Mouse (Mus musculus) mature B cell (primary cell): ENCODE measurements around the gene Cenpj.

Experiments
- in situ Hi-C: fragments of 300-500 bp; cut with MboI; formaldehyde crosslinking; loops from 2 replicates; pipeline ENCODE4 v1.14.3; 2019

The Cenpj gene

GRCm38 (mm10) chr14:56575416-56575815, at the start of gene Cenpj, which contains the start of gene Parp4:
Gene Cenpj, minus strand, starts transcription at chr14:56575425.
Gene Parp4, plus strand, starts transcription at chr14:56575619.
- in situ Hi-C loops: no loop called here

GRCm38 (mm10) chr14:56620425-56620824, 45.2 kb upstream of the Cenpj start:
- in situ Hi-C loops: no loop called here

GRCm38 (mm10) chr14:56617470-56617869, 42.2 kb upstream of the Cenpj start:
- in situ Hi-C loops: no loop called here

- in situ Hi-C loops: no loop called here
Measured at GRCm38 (mm10) chr14:56613212-56613611, 38.0 kb upstream of the Cenpj start.

- in situ Hi-C loops: no loop called here
Measured at GRCm38 (mm10) chr14:56605136-56605535, 29.9 kb upstream of the Cenpj start.

- in situ Hi-C loops: no loop called here
Measured at GRCm38 (mm10) chr14:56604438-56604837, 29.2 kb upstream of the Cenpj start.

DNA sequence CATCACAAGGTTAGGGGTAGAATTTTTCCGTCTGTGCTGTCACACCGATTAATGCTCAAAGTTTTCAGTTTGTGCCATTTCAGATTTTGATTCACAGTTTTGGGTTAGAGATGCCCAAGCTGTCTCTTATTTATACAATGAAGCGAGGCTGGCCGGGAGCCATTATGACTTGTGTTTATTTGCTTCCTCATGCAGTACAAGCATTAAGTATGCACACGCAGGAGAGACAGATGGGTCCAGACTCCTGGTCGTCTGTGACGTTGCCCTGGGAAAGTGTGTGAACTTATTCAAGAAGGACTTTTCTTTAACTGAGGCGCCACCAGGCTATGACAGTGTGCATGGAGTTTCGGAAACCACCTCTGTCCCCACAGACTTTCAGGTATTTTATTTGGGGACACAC, 26.8 kb upstream of the Cenpj start:
- in situ Hi-C loops: no loop called here

DNA sequence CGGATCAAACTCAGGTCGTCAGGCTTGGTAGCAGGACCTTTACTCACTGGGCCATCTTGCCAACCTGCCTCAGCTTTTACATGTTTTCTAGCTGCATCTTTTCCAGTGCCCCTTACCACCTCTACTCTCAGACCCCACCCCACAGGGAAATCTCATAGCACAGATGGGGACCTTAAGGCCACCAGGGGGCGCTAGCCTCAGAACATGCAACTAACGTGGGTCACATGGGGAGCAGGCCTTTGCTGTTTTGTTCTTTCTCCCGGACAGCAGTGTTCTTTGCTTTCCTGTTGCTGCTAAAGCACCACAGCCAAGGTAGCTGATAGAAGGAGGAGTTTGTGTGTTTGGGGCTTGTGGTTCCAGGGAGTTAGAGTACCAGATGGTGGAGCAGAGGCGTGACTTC, 23.5 kb upstream of the Cenpj start:
- in situ Hi-C loops: no loop called here

DNA sequence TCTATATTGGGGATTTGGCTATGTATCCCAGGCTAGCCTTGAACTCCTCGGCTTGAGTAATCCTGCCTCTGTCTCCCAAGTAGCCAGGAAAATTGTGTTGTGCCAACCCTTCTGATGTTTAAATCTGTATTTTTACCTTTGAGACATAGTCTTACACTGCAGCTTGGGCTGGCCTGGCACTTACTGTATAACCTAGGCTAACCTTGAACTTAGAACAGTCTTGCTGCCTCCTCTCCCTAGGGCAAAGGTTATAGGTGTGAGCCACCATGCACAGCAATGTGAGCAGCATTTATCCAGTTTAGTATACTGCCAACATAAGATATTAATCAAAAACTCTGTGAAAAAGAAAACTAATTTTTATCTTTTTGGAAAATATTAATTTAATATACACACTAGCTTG, 19.6 kb upstream of the Cenpj start:
- in situ Hi-C loops: no loop called here

DNA sequence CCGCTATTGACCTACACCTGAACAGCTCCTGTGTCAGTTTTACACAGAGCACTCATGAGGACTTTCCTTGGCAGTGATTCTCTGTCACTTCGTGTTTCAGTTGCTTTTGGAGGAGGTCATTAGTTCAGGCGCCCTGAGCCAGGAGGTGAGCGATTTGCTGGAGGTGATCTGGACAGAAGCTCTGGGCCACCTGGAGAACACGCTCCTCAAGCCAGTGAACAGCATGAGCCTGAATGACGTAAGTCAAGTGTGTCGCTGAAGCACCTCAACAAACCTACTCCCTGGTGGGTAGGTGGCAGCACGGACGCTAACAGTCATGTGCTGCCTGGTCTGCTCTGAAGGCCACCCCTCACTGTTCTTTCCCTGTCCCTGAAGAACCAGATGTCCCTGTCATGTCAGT, 17.0 kb upstream of the Cenpj start:
- in situ Hi-C loops: no loop called here

DNA sequence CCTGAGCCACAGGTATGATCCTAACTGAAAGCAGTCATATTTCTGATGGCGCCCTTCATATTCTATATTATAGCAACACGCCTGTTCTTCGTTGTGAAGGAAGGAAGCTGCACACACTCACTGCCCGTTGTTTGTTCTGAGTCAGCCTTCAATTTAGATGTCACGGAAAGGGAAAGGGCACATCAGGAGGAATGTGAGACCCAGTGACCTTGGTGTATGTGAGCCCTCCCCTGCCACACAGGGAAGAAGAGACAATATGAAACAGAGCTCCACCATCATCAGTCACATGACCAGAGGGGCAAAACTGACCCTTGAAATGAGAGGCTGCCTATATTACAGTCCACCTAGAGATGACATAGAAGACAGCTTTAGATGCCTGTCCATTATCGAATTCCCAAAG, 7.1 kb upstream of the Cenpj start:
- in situ Hi-C loops: no loop called here

DNA sequence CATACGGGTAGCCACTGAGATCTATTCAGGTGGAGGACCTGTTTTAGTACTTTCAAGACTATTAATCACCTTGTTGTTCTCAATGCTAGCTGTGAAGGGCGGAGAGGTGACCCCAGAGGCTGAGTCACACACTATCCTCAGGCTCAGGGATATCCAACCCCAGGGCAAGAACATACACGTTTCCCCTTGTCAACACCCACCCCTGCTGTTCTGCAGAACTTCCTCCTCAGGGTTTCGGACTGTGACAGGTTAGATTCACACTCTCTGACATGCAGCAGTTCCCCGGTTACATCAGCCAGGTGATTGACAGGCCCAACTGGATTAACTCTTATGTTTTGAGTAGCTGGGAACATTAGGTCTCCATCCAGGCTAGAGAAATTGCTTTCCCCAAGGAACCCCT, 5.9 kb upstream of the Cenpj start:
- in situ Hi-C loops: no loop called here

- in situ Hi-C loops: no loop called here
Measured at GRCm38 (mm10) chr14:56579011-56579410, 3.8 kb upstream of the Cenpj start.

- in situ Hi-C loops: no loop called here
Measured at GRCm38 (mm10) chr14:56575969-56576901, 1.0 kb upstream of the Cenpj start.

DNA sequence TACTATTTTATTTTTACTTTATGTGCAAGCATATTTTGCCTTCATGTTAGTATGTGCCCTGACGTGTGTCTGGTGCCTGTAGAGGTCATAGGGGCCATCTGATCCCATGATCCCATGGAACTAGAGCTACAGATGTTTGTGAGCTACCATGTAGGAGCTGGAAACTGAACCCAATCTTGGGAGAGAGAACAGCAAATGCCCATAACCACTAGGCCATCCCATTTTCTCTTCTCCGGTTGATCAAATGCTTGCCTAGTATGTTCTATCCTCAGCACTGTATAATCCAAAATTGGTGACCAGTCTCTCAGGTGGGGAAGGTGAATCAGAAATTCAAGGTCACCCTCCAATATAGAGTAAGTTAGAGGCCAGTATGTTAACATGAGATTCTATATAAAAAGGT, 2.7 kb downstream of the Cenpj start:
- in situ Hi-C loops: no loop called here

- in situ Hi-C loops: no loop called here
Measured at GRCm38 (mm10) chr14:56571310-56572093, 3.7 kb downstream of the Cenpj start.

DNA sequence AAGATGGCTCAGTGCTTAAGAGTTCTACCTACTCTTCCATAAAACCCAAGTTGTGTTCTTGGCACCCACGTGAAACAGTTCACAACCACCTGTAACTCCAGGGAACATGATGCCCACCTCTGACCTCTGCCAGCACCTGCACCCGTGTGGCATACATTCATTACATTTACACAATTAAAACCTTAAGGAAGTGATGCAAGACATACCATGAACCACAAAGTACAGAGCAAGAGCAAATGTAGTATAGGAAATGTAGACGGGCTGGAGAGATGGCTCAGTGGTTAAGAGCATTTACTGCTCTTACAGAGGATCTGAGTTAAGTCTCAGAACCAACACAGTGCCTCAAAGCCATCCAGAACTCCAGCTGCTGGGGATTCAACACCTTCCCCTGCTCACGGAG, 6.2 kb downstream of the Cenpj start:
- in situ Hi-C loops: no loop called here

DNA sequence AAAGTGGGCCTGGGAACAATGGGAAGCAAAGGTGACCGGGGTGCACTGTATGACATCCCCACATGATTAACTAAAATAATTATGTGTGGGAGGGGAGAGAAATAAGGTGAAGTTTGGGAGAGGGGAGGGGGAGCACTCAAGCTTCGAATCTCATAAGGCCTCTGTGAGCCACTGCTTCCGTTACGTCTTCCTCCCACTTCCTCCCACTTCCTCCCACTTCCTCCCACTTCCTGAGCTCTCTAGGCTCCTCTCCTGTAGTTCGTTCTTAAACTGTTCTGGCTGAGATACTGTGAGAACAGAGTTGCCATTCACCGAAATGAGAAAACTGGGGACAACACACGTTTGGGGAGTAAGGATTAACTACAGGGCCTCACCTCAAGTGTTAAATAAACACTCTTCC, 7.7 kb downstream of the Cenpj start:
- in situ Hi-C loops: no loop called here

DNA sequence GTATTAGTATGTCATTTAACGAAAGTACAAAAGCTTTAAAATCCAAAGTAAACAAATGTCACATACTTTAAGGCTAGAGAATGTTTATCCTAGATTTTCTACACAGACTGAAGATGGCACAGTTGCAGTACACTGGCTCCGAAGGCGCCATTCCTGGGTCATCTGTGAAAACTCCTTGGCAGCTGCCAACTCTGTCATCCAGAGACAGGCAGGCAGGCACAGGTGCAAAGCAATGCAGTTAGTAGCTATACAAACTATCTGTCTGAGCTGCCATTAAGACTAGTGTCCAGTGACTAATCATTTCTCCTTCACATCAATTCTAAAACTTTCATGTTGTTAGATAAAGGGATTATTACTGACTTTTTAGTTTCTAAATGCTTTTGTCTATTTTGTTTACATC, 16.1 kb downstream of the Cenpj start:
- in situ Hi-C loops: no loop called here

GRCm38 (mm10) chr14:56554716-56555115, 20.5 kb downstream of the Cenpj start:
- in situ Hi-C loops: no loop called here

DNA sequence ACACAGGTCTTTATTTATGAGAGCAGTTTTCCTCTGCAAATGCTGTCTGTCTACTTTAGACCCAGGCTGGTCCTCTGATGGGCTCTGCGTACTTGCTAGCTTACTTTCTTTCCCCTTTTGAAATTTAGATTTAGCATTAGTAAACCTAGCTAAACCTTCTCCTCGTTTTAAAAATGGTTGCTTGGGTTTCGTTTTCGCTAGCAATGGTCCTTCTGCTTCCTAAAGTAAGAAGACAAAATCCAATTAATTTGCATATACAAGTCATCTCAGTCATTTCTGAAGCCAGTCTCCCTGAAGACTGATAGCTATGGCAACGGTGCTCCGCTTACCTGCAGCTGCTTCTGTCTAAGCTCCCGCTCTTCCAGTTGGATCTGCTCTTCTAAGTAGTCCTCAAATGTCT, 21.9 kb downstream of the Cenpj start:
- in situ Hi-C loops: no loop called here

DNA sequence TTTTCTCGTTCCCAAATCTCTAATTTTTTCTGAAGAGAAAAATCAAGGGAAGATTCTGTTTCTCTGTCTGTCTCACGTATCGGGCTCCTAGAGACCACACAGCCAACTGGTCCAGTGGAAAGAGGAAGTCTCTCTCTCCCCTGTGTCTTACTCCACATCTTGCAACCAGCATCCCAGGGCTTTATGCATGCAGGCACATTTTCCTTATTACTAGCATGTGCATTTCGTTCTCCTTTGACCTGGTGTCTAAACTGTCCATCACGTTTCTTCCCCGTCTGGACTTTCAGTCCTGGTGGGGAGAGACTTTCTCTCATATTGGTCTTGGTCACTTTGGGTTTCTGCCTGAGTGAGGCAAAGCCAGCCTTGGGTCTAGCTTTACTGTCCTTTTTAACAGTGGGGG, 22.3 kb downstream of the Cenpj start:
- in situ Hi-C loops: no loop called here

GRCm38 (mm10) chr14:56550960-56551359, 24.3 kb downstream of the Cenpj start:
- in situ Hi-C loops: no loop called here
